Mouse (Mus musculus) lung, postnatal 0 days (tissue): Measurements from ENCODE around the gene Ebf4.

Source experiments
- CTCF ChIP-seq: IDR thresholded peaks from 2 replicates; pipeline ENCODE4 v1.5.1; 2016; ENCODE audit warnings: antibody characterized with exemption, mild to moderate bottlenecking
- EP300 ChIP-seq: IDR thresholded peaks from 2 replicates; pipeline ENCODE4 v1.6.1; 2016; ENCODE audit warnings: antibody characterized with exemption, mild to moderate bottlenecking, control low read depth

DNA sequence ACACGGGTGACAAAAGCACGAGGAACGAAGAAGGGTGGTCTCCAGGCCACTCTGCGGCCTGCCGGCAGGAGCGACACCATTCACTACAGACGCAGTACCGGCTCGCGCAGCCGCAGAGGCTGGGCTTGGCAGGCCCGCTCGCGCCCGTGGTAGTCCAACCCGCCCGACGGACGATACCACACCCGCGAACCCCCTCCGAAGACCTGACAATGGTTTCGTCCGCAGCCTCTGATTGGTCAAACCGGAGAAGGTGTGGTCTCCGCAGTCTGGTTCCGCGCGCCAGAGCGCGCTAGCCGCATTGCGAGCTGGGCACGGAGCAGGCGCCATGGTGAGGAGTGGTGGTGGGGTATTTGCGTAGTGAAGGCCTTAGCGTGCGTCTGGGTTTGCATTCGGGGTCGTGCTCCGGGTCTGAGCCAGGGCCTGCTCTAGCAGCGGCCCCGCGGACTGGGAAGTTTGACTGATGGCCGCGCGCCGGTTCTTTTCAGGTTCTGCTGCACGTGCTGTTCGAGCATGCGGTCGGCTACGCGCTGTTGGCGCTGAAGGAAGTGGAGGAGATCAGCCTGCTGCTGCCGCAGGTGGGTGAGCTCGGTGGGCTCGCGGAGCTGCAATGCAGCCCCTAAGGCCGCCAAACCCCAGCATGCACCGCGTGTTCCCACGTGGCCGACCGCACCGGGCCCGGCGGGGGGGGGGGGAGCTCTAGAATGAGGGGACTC lies 20.7 kb upstream of the Ebf4 start, which contains the start of gene Nop56:
- TF ChIP-seq CTCF (peak; percentile 30), EP300 (no peak)
